13 mouse cellular contexts compared by ENCODE assay signal in the genomic region with DNA sequence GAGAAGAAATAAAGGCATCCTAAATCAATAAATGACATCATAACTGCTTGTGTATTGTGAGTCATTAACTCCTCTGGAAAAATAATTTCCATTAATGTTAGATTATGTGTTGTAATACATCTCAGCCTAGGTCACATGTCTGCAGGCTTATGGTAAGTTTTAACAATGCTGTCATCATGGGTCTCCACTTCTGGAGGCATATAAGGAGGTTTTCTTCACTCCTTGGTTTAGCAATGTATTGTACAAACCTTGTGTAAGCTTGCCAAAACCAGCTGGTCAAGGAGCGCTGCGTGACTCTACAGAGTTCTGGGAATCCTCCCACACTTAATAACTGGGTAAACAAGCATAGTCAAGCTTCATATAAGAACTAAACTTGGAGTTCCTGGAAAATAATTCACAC.
"Had no signal": no experiment of that assay in that cellular context is flagged by ENCODE, and none has a peak within 500 bp of the region (broad histone marks: within the 10 kb centered on the region; RNA-seq: fewer than 3 reads in every experiment).

No protein-coding gene starts in this region.

- H3K27me3 ChIP-seq: kidney, embryonic 15.5 days; limb, embryonic 13.5 days; liver, embryonic 15.5 days; lung, embryonic 15.5 days; midbrain, embryonic 15.5 days had no signal

- DNase-seq: kidney, adult 2 months; kidney, postnatal 14 days; left cerebral cortex, postnatal 4 days; right cerebral cortex, adult 18-20 months; right cerebral cortex, postnatal 25 days; thymus, postnatal 4 days had no signal

- H3K4me3 ChIP-seq: kidney, embryonic 15.5 days; limb, embryonic 13.5 days; liver, embryonic 15.5 days; lung, embryonic 15.5 days; midbrain, embryonic 10.5 days; midbrain, embryonic 15.5 days had no signal

- ATAC-seq: intestine, embryonic 16.5 days; midbrain, embryonic 15.5 days had no signal

- H3K36me3 ChIP-seq: kidney, embryonic 15.5 days; limb, embryonic 13.5 days; liver, embryonic 15.5 days; lung, embryonic 15.5 days; midbrain, embryonic 10.5 days; midbrain, embryonic 15.5 days had no signal

- H3K4me2 ChIP-seq: kidney, embryonic 15.5 days; limb, embryonic 13.5 days; liver, embryonic 15.5 days; lung, embryonic 15.5 days; midbrain, embryonic 15.5 days had no signal
